Mouse (Mus musculus) thymus, postnatal 0 days (tissue): Measurements from ENCODE around the gene Ppp1r18. TPM values are rescaled to one million over a fixed set of nuclear protein-coding genes. Genes with fewer than 3 reads are reported as not detected.
"Not testable (repeated sequence)": the region's sequence is repeated elsewhere in the genome, so short reads cannot be mapped to it uniquely, and the experiment has no call there.

Experiments used
- DNase-seq: peaks from one replicate; pipeline ENCODE4 v3.0.0-alpha.2; 2015; ENCODE audit warnings: low spot score
- polyA plus RNA-seq: library from polyadenylated mRNA; unstranded; fragments of >200 nt; fragmentation: Nextera tagmentation; extraction: Ambion mirVana; gene quantifications from 2 replicates; pipeline ENCODE4 v1.2.1, GENCODE M21; 2015

Ppp1r18 gene
- polyA plus RNA-seq, 1 experiment from 2014 or later: 82.4 TPM

- peak; percentile 88 for DNase-seq
Measured at GRCm38 (mm10) chr17:35836178-35836965, 29.0 kb upstream of the Ppp1r18 start.

GRCm38 (mm10) chr17:35836991-35837422 is 28.4 kb upstream of the Ppp1r18 start:
- peak; percentile 93 for DNase-seq

- DNase-seq: peak; percentile 73
Measured at GRCm38 (mm10) chr17:35837487-35837886, 27.9 kb upstream of the Ppp1r18 start.

- DNase-seq: peak; percentile 96
Measured at GRCm38 (mm10) chr17:35838122-35838544, 27.3 kb upstream of the Ppp1r18 start, which contains the start of gene Tubb5. Gene Tubb5, minus strand, starts transcription at chr17:35838306.

GRCm38 (mm10) chr17:35838570-35838969 is 26.8 kb upstream of the Ppp1r18 start:
- DNase-seq: no peak

GRCm38 (mm10) chr17:35839002-35839401 is 26.4 kb upstream of the Ppp1r18 start:
- DNase-seq: not testable (repeated sequence)

GRCm38 (mm10) chr17:35840561-35840960 is 24.8 kb upstream of the Ppp1r18 start:
- no peak for DNase-seq

- DNase-seq: peak; percentile 100
Measured at GRCm38 (mm10) chr17:35841076-35841950, 24.1 kb upstream of the Ppp1r18 start, which contains the start of gene Mdc1. Gene Mdc1, plus strand, starts transcription at chr17:35841515.

- no peak for DNase-seq
Measured at GRCm38 (mm10) chr17:35842006-35842405, 23.4 kb upstream of the Ppp1r18 start.

GRCm38 (mm10) chr17:35843514-35843913 is 21.9 kb upstream of the Ppp1r18 start:
- DNase-seq: no peak

- DNase-seq: no peak
Measured at GRCm38 (mm10) chr17:35848112-35848511, 17.3 kb upstream of the Ppp1r18 start.

- no peak for DNase-seq
Measured at GRCm38 (mm10) chr17:35850974-35851373, 14.4 kb upstream of the Ppp1r18 start.

- DNase-seq: no peak
Measured at GRCm38 (mm10) chr17:35859371-35859770, 6.0 kb upstream of the Ppp1r18 start.

GRCm38 (mm10) chr17:35859835-35860234 is 5.6 kb upstream of the Ppp1r18 start:
- no peak for DNase-seq

GRCm38 (mm10) chr17:35860831-35861197 is 4.6 kb upstream of the Ppp1r18 start:
- no peak for DNase-seq

- DNase-seq: peak; percentile 80
Measured at GRCm38 (mm10) chr17:35861198-35861857, 4.1 kb upstream of the Ppp1r18 start, which contains the start of gene Nrm. Gene Nrm, plus strand, starts transcription at chr17:35861318.

- DNase-seq: no peak
Measured at GRCm38 (mm10) chr17:35864832-35865353, 500 bp upstream of the Ppp1r18 start.

GRCm38 (mm10) chr17:35866281-35866831 is 963 bp downstream of the Ppp1r18 start:
- peak; percentile 18 for DNase-seq

GRCm38 (mm10) chr17:35866911-35867890 is 1.8 kb downstream of the Ppp1r18 start:
- DNase-seq: peak; percentile 28
